Mouse (Mus musculus) neural tube, embryonic 12.5 days (tissue): ENCODE measurements around the gene Pla2g16. TPM values are rescaled to one million over a fixed set of nuclear protein-coding genes. Genes with fewer than 3 reads are reported as not detected.

Source experiments
- ATAC-seq: fragments of 200-750 bp; cut with Nextera tagmentation; 2 replicates; pipeline ENCODE4 v1.8.0; 2017; ENCODE audit warnings: low read depth, mild to moderate bottlenecking, moderate TSS enrichment, moderate library complexity; ENCODE audit not compliant: low FRiP score
- H3K27ac ChIP-seq: fragments of 300-500 bp; sonication (generic); 2 replicates; pipeline ENCODE4 v1.5.1; 2016
- H3K27me3 ChIP-seq: fragments of 300-500 bp; sonication (generic); replicated peaks from 2 replicates; pipeline ENCODE4 v1.6.1; 2016; ENCODE audit warnings: mild to moderate bottlenecking
- H3K36me3 ChIP-seq: fragments of 300-500 bp; sonication (generic); 2 replicates; pipeline ENCODE4 v1.6.1; 2016; ENCODE audit warnings: mild to moderate bottlenecking
- H3K4me1 ChIP-seq: fragments of 300-500 bp; sonication (generic); 2 replicates; pipeline ENCODE4 v1.6.1; 2016
- H3K4me2 ChIP-seq: fragments of 300-500 bp; sonication (generic); replicated peaks from 2 replicates; pipeline ENCODE4 v1.6.1; 2016; ENCODE audit warnings: mild to moderate bottlenecking
- H3K4me3 ChIP-seq: fragments of 300-500 bp; sonication (generic); 2 replicates; pipeline ENCODE4 v1.5.1; 2016
- H3K9ac ChIP-seq: fragments of 300-500 bp; sonication (generic); 2 replicates; pipeline ENCODE4 v1.6.1; 2016; ENCODE audit warnings: mild to moderate bottlenecking
- H3K9me3 ChIP-seq: fragments of 300-500 bp; sonication (generic); 2 replicates; pipeline ENCODE4 v1.6.1; 2016; ENCODE audit warnings: mild to moderate bottlenecking
- WGBS: fragments of 180-500 bp; shearing (Covaris S2); methylation state at CpG from one replicate; pipeline ENCODE4 v1.1.7; 2016; 5-methylcytosine and 5-hydroxymethylcytosine counted together
- polyA plus RNA-seq: library from polyadenylated mRNA; unstranded; fragments of >200 nt; fragmentation: Nextera tagmentation; extraction: Ambion mirVana; gene quantifications from 2 replicates; pipeline ENCODE4 v1.2.1, GENCODE M21; 2016

Pla2g16 gene
- 2.9 and 3.5 TPM in 2 replicates for polyA plus RNA-seq

- Histone ChIP-seq H3K4me1 (peaks cover 10% of the 10 kb centered on the region), H3K27me3 (0 out of 2 replicates have a peak, but pooled peaks cover 7% of the 10 kb centered on the region), H3K9ac (0 out of 2 replicates have a peak within 1 kb of the TSS, but pooled peaks have one; percentile 36), H3K36me3 (no peaks in the 10 kb centered on the region), H3K9me3 (no peaks in the 10 kb centered on the region), H3K27ac (no peak within 1 kb of the TSS), H3K4me3 (peak within 1 kb of the TSS; percentile 35), H3K4me2 (peak within 1 kb of the TSS; percentile 67)
- WGBS: under 1% methylated on average over 27 of the region's 27 CpGs
- peak; percentile 79; the same call in 1 of the 2 replicates for ATAC-seq
These were observed at the start of gene Pla2g16 for GRCm38 (mm10) chr19:7557328-7557822. Gene Pla2g16, plus strand, starts transcription at chr19:7557459.

- H3K4me1 ChIP-seq: no peaks in the 10 kb centered on the region
- H3K9me3 ChIP-seq: no peaks in the 10 kb centered on the region
- H3K27me3 ChIP-seq: no peaks in the 10 kb centered on the region
- no peak overlapping the region for H3K27ac ChIP-seq
- H3K36me3 ChIP-seq: peaks cover 13% of the 10 kb centered on the region
- no peak overlapping the region for H3K4me3 ChIP-seq
- H3K4me2 ChIP-seq: no peak overlapping the region
- ATAC-seq: no peak
- WGBS: 76% methylated on average over 4 of the region's 4 CpGs
- no peak overlapping the region for H3K9ac ChIP-seq
These were observed 49.2 kb upstream of the Pla2g16 start for GRCm38 (mm10) chr19:7508026-7508425.

DNA sequence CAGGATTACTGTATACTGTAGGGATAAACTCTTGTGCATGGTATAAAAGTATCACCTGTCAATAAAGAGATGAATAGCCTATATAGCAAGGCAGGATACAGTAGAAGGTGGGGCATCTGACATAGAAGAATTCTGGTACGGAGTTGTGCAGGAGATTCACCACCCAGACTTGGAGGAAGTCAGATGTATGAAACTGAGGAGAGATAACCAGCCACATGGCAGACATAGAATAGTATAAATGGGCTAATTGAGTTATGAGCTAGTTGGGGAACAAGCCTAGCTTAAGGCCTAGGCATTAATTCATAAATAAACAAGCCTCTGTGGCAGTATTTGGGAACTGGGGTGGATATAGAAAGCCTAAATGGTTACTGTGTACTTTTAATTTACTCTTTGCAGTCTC lies 40.8 kb upstream of the Pla2g16 start:
- Histone ChIP-seq H3K4me3 (no peak overlapping the region), H3K36me3 (peaks cover 22% of the 10 kb centered on the region), H3K9me3 (no peaks in the 10 kb centered on the region), H3K27ac (no peak overlapping the region), H3K9ac (no peak overlapping the region), H3K27me3 (no peaks in the 10 kb centered on the region), H3K4me2 (no peak overlapping the region), H3K4me1 (no peaks in the 10 kb centered on the region)
- 93% methylated on average over 1 of the region's 1 CpGs for WGBS
- ATAC-seq: no peak

GRCm38 (mm10) chr19:7521619-7522018 lies 35.6 kb upstream of the Pla2g16 start:
- Histone ChIP-seq H3K36me3 (peaks cover 35% of the 10 kb centered on the region), H3K9me3 (no peaks in the 10 kb centered on the region), H3K4me3 (no peak overlapping the region), H3K27ac (no peak overlapping the region), H3K4me2 (no peak overlapping the region), H3K27me3 (no peaks in the 10 kb centered on the region), H3K9ac (no peak overlapping the region), H3K4me1 (no peaks in the 10 kb centered on the region)
- WGBS: 94% methylated on average over 3 of the region's 3 CpGs
- no peak for ATAC-seq

DNA sequence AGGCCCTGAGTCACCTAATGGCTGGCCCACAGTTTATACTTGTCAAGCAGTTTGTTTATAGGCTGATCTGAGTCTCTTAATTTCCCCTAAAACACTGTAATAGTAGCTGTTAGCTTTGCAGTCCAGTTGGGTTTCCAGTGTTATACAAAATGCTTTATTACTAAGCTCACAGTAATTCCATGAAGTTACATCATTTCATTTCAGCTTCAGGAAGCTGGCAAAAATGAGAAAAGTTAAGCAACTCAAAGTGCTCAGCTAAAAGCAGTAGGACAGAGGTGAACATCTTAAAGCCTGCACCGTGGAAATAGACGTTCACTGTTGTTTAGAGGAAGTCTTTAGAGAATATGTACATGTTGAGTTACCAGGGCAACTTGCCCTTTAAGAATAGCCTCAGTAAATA lies 34.4 kb upstream of the Pla2g16 start:
- H3K4me2 ChIP-seq: no peak overlapping the region
- no peak overlapping the region for H3K27ac ChIP-seq
- 97% methylated on average over 2 of the region's 2 CpGs for WGBS
- no peak overlapping the region for H3K4me3 ChIP-seq
- no peak for ATAC-seq
- no peaks in the 10 kb centered on the region for H3K9me3 ChIP-seq
- no peaks in the 10 kb centered on the region for H3K27me3 ChIP-seq
- no peaks in the 10 kb centered on the region for H3K4me1 ChIP-seq
- peaks cover 27% of the 10 kb centered on the region for H3K36me3 ChIP-seq
- H3K9ac ChIP-seq: no peak overlapping the region

GRCm38 (mm10) chr19:7523292-7523691 lies 34.0 kb upstream of the Pla2g16 start:
- H3K4me2 ChIP-seq: no peak overlapping the region
- no peaks in the 10 kb centered on the region for H3K9me3 ChIP-seq
- ATAC-seq: no peak
- 100% methylated on average over 1 of the region's 1 CpGs for whole genome bisulfite sequencing
- no peaks in the 10 kb centered on the region for H3K4me1 ChIP-seq
- no peak overlapping the region for H3K4me3 ChIP-seq
- H3K36me3 ChIP-seq: peaks cover 26% of the 10 kb centered on the region
- no peak overlapping the region for H3K9ac ChIP-seq
- no peak overlapping the region for H3K27ac ChIP-seq
- H3K27me3 ChIP-seq: no peaks in the 10 kb centered on the region

- no peaks in the 10 kb centered on the region for H3K27me3 ChIP-seq
- no peaks in the 10 kb centered on the region for H3K4me1 ChIP-seq
- no peak overlapping the region for H3K4me3 ChIP-seq
- no peaks in the 10 kb centered on the region for H3K9me3 ChIP-seq
- H3K4me2 ChIP-seq: no peak overlapping the region
- no peak overlapping the region for H3K9ac ChIP-seq
- no peak overlapping the region for H3K27ac ChIP-seq
- H3K36me3 ChIP-seq: peaks cover 23% of the 10 kb centered on the region
- no peak for ATAC-seq
These were observed 33.5 kb upstream of the Pla2g16 start for GRCm38 (mm10) chr19:7523781-7524180.

GRCm38 (mm10) chr19:7524879-7525278 lies 32.4 kb upstream of the Pla2g16 start:
- ATAC-seq: no peak
- no peaks in the 10 kb centered on the region for H3K9me3 ChIP-seq
- WGBS: 78% methylated on average over 3 of the region's 3 CpGs

GRCm38 (mm10) chr19:7528639-7529428 lies 28.4 kb upstream of the Pla2g16 start:
- no peaks in the 10 kb centered on the region for H3K9me3 ChIP-seq
- peak; percentile 41; the same call in 1 of the 2 replicates for ATAC-seq
- H3K4me1 ChIP-seq: no peaks in the 10 kb centered on the region
- H3K36me3 ChIP-seq: peaks cover 11% of the 10 kb centered on the region
- no peak overlapping the region for H3K9ac ChIP-seq
- no peak overlapping the region for H3K4me2 ChIP-seq
- 56% methylated on average over 7 of the region's 7 CpGs for WGBS
- H3K27ac ChIP-seq: no peak overlapping the region
- no peak overlapping the region for H3K4me3 ChIP-seq
- no peaks in the 10 kb centered on the region for H3K27me3 ChIP-seq

More at GRCm38 (mm10) chr19:7524879-7525278, 32.4 kb upstream of the Pla2g16 start:
- no peak overlapping the region for H3K4me2 ChIP-seq
- peaks cover 18% of the 10 kb centered on the region for H3K36me3 ChIP-seq
- H3K27me3 ChIP-seq: no peaks in the 10 kb centered on the region
- H3K4me1 ChIP-seq: no peaks in the 10 kb centered on the region
- H3K27ac ChIP-seq: no peak overlapping the region
- no peak overlapping the region for H3K4me3 ChIP-seq
- no peak overlapping the region for H3K9ac ChIP-seq

GRCm38 (mm10) chr19:7531906-7532305 lies 25.4 kb upstream of the Pla2g16 start:
- H3K27ac ChIP-seq: no peak overlapping the region
- no peaks in the 10 kb centered on the region for H3K4me1 ChIP-seq
- no peak overlapping the region for H3K4me2 ChIP-seq
- H3K4me3 ChIP-seq: no peak overlapping the region
- no peaks in the 10 kb centered on the region for H3K27me3 ChIP-seq
- peaks cover 15% of the 10 kb centered on the region for H3K36me3 ChIP-seq
- WGBS: 90% methylated on average over 5 of the region's 5 CpGs
- no peak for ATAC-seq
- H3K9ac ChIP-seq: no peak overlapping the region
- no peaks in the 10 kb centered on the region for H3K9me3 ChIP-seq

- WGBS: 73% methylated on average over 5 of the region's 5 CpGs
- Histone ChIP-seq H3K4me2 (no peak overlapping the region), H3K27ac (no peak overlapping the region), H3K27me3 (no peaks in the 10 kb centered on the region), H3K36me3 (peaks cover 15% of the 10 kb centered on the region), H3K9me3 (no peaks in the 10 kb centered on the region), H3K4me1 (no peaks in the 10 kb centered on the region), H3K4me3 (no peak overlapping the region), H3K9ac (no peak overlapping the region)
- no peak for ATAC-seq
These were observed 23.4 kb upstream of the Pla2g16 start for GRCm38 (mm10) chr19:7533891-7534290.

- Histone ChIP-seq H3K4me3 (no peak overlapping the region), H3K27me3 (no peaks in the 10 kb centered on the region), H3K36me3 (no peaks in the 10 kb centered on the region), H3K9ac (no peak overlapping the region), H3K4me2 (no peak overlapping the region), H3K4me1 (no peaks in the 10 kb centered on the region), H3K9me3 (peaks cover 4% of the 10 kb centered on the region; the same call in 1 of the 2 replicates), H3K27ac (no peak overlapping the region)
- ATAC-seq: no peak
- 92% methylated on average over 3 of the region's 3 CpGs for WGBS
These were observed 8.3 kb upstream of the Pla2g16 start for GRCm38 (mm10) chr19:7548924-7549323.
